Mouse (Mus musculus): ENCODE results near the gene Rybp.

Rybp gene

GRCm38 (mm10) chr6:100220917-100221560 is 66.2 kb downstream of the Rybp start:
- DNase-seq (ENCODE audit: low read depth, low spot score), result no peak

- no peak for DNase-seq (ENCODE audit: low read depth, low spot score)
Measured at GRCm38 (mm10) chr6:100219971-100220370, 67.3 kb downstream of the Rybp start.

GRCm38 (mm10) chr6:100218541-100219341 is 68.5 kb downstream of the Rybp start:
- no peak for DNase-seq (ENCODE audit: low read depth, low spot score)

- DNase-seq (ENCODE audit: low read depth, low spot score), result no peak
Measured at GRCm38 (mm10) chr6:100217507-100217906, 69.8 kb downstream of the Rybp start.

GRCm38 (mm10) chr6:100216945-100217344 is 70.3 kb downstream of the Rybp start:
- no peak for DNase-seq (ENCODE audit: low read depth, low spot score)

GRCm38 (mm10) chr6:100215809-100216208 is 71.5 kb downstream of the Rybp start:
- no peak for DNase-seq (ENCODE audit: low read depth, low spot score)

- no peak for DNase-seq (ENCODE audit: low read depth, low spot score)
Measured at GRCm38 (mm10) chr6:100214132-100214913, 73.0 kb downstream of the Rybp start.

GRCm38 (mm10) chr6:100213596-100213995 is 73.7 kb downstream of the Rybp start:
- DNase-seq (ENCODE audit: low read depth, low spot score), result no peak

GRCm38 (mm10) chr6:100212820-100213219 is 74.5 kb downstream of the Rybp start:
- DNase-seq (ENCODE audit: low read depth, low spot score), result no peak

- no peak for DNase-seq (ENCODE audit: low read depth, low spot score)
Measured at GRCm38 (mm10) chr6:100211646-100212045, 75.6 kb downstream of the Rybp start.

- no peak for DNase-seq (ENCODE audit: low read depth, low spot score)
Measured at GRCm38 (mm10) chr6:100210517-100210916, 76.8 kb downstream of the Rybp start.

GRCm38 (mm10) chr6:100206741-100207275 is 80.5 kb downstream of the Rybp start:
- no peak for DNase-seq (ENCODE audit: low read depth, low spot score)

- no peak for DNase-seq (ENCODE audit: low read depth, low spot score)
Measured at GRCm38 (mm10) chr6:100206261-100206660, 81.0 kb downstream of the Rybp start.

- no peak for DNase-seq (ENCODE audit: low read depth, low spot score)
Measured at GRCm38 (mm10) chr6:100204436-100204835, 82.8 kb downstream of the Rybp start.

- no peak for DNase-seq (ENCODE audit: low read depth, low spot score)
Measured at GRCm38 (mm10) chr6:100203492-100203891, 83.8 kb downstream of the Rybp start.

GRCm38 (mm10) chr6:100202091-100202490 is 85.2 kb downstream of the Rybp start:
- DNase-seq (ENCODE audit: low read depth, low spot score), result no peak

- no peak for DNase-seq (ENCODE audit: low read depth, low spot score)
Measured at GRCm38 (mm10) chr6:100197102-100197501, 90.2 kb downstream of the Rybp start.

- no peak for DNase-seq (ENCODE audit: low read depth, low spot score)
Measured at GRCm38 (mm10) chr6:100195870-100196409, 91.3 kb downstream of the Rybp start.

- DNase-seq (ENCODE audit: low read depth, low spot score), result no peak
Measured at GRCm38 (mm10) chr6:100195091-100195490, 92.2 kb downstream of the Rybp start.

GRCm38 (mm10) chr6:100193760-100194159 is 93.5 kb downstream of the Rybp start:
- no peak for DNase-seq (ENCODE audit: low read depth, low spot score)

- DNase-seq (ENCODE audit: low read depth, low spot score), result no peak
Measured at GRCm38 (mm10) chr6:100192691-100193229, 94.5 kb downstream of the Rybp start.

Data from c-Kit-negative CD71-positive TER-119-positive erythroid progenitor cells, embryonic 14.5 days (primary cell).